Mouse (Mus musculus) layer of hippocampus, postnatal 10 days (tissue): ENCODE measurements at regions not wholly inside any gene's neighbourhood (a gene's known extent, or its start where the extent isn't known, plus 50 kb on each side); places are given as distances from the start of the nearest gene placed in this dataset.

ENCODE experiments used
- DNase-seq, 2 experiments: peaks; one replicate each; pipeline ENCODE4 v3.0.0; 2021; ENCODE audit warnings: low spot score in 2 of 2

GRCm38 (mm10) chr2:99236968-99237367 lies 569.9 kb upstream of the Gm10800 start:
- DNase-seq, result peak; percentile 57 to 75
